Mouse (Mus musculus): ENCODE measurements around the gene Olfr1415.

- no peak for TF ChIP-seq GATA1 (IDR thresholded peaks at IDR 0.05; ENCODE audit: borderline replicate concordance, low read length)
- TF ChIP-seq FLI1 (IDR thresholded peaks at IDR 0.05; ENCODE audit: low read length): no peak
These were observed 22.5 kb downstream of the Olfr1415 start, which contains the start of gene Ndufa10 for GRCm38 (mm10) chr1:92473165-92474041.
